Mouse (Mus musculus) G1E (cell line): ENCODE results near the gene Hddc3. TPM values are rescaled to one million over a fixed set of nuclear protein-coding genes. Genes with fewer than 3 reads are reported as not detected.
"Not testable (repeated sequence)": the region's sequence is repeated elsewhere in the genome, so short reads cannot be mapped to it uniquely, and the experiment has no call there.

ENCODE experiments used
- ATAC-seq: 2 replicates; pipeline ENCODE4 v1.8.0; 2016; ENCODE audit warnings: mild to moderate bottlenecking; ENCODE audit not compliant: insufficient number of reproducible peaks, poor library complexity, low FRiP score, severe bottlenecking; ENCODE audit errors: extremely low read depth
- DNase-seq: peaks from one replicate; pipeline ENCODE4 v3.0.0; 2012; ENCODE audit warnings: low spot score
- H3K27me3 ChIP-seq: 2 replicates; pipeline ENCODE4 v1.6.1; 2012; ENCODE audit warnings: mild to moderate bottlenecking, low read length, inconsistent platforms; ENCODE audit not compliant: insufficient read depth
- H3K36me3 ChIP-seq: replicated peaks from 2 replicates; pipeline ENCODE3; 2012; ENCODE audit warnings: mild to moderate bottlenecking, inconsistent platforms
- H3K4me1 ChIP-seq: 2 replicates; pipeline ENCODE4 v1.6.1; 2012; ENCODE audit warnings: low read depth, low read length, inconsistent platforms, mixed read lengths; ENCODE audit not compliant: insufficient read depth
- H3K4me3 ChIP-seq: 2 replicates; pipeline ENCODE4 v1.5.1; 2012; ENCODE audit warnings: low read depth, mild to moderate bottlenecking, inconsistent platforms, low read length, moderate library complexity, mixed read lengths
- H3K9me3 ChIP-seq: replicated peaks from 2 replicates; pipeline ENCODE4 v1.6.1; 2012; ENCODE audit warnings: inconsistent platforms
- CTCF ChIP-seq: IDR thresholded peaks from 2 replicates; pipeline ENCODE4 v1.5.1; 2012; ENCODE audit warnings: low read depth, low read length, inconsistent platforms, mixed read lengths
- GATA1 ChIP-seq: IDR thresholded peaks from 2 replicates; pipeline ENCODE4 v1.6.1; 2012; ENCODE audit warnings: borderline replicate concordance, low read length, inconsistent platforms, mixed read lengths
- GATA2 ChIP-seq: IDR thresholded peaks from 2 replicates; pipeline ENCODE4 v1.6.1; 2012; ENCODE audit warnings: low read depth, low read length, inconsistent platforms, borderline replicate concordance
- POLR2AphosphoS5 ChIP-seq: IDR thresholded peaks from 2 replicates; pipeline ENCODE4 v1.6.1; 2012; ENCODE audit warnings: low read depth, low read length, inconsistent platforms; ENCODE audit not compliant: insufficient replicate concordance
- TAL1 ChIP-seq: conservative IDR thresholded peaks from 2 replicates; pipeline ENCODE4 v1.6.1; 2012; ENCODE audit warnings: low read depth, low read length, inconsistent platforms, mixed read lengths
- polyA plus RNA-seq: library from polyadenylated mRNA; stranded (reverse); fragments of >175 nt; gene quantifications from 2 replicates; pipeline ENCODE4 v1.2.3, GENCODE M21; 2012
- total RNA-seq, 2 experiments: library from RNA; stranded (forward) in 1 of 2; stranded (reverse) in 1 of 2; fragments of 200-1000 nt in 1 of 2; fragments of >200 nt in 1 of 2; fragmentation: Nextera tagmentation in 1 of 2; gene quantifications; 2 replicates each; pipeline ENCODE4 v1.2.3; 2014 to 2017

Gene Hddc3
- total and polyA plus RNA-seq, 3 experiments = 55.0 to 124 (median 64.8) TPM

DNA sequence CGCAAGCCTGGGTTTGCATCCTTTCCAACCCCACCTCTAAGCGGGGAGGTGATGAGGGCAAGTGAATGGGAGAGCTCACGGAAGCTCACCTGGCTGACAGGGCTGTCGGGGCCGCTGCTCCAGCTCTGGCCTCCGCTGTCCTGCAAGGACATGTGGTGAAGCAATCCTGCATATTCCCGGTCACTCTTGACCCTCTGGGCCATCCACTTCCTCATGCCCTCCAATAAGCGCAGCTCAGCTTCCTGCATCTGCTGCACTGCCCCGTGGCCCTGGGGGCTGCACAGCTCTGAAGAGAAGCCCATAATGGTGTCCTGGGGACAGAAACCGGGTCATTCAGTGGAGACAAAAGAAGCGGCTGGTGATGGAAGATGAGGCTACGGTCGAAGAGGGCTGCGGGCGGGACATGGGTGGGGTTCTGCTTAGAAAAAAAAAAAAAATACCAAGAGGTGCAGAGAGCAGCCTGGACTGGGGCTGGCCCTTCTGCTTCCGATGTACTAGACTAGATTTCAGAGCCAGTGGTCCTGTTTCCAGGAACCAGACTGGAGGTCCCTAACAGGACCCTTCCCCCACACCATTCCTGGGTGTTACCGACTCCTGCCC lies 44.2 kb downstream of the Hddc3 start:
- H3K36me3 ChIP-seq = peaks cover 42% of the 10 kb centered on the region
- ATAC-seq = no peak
- H3K4me1 ChIP-seq = peaks cover 38% of the 10 kb centered on the region

DNA sequence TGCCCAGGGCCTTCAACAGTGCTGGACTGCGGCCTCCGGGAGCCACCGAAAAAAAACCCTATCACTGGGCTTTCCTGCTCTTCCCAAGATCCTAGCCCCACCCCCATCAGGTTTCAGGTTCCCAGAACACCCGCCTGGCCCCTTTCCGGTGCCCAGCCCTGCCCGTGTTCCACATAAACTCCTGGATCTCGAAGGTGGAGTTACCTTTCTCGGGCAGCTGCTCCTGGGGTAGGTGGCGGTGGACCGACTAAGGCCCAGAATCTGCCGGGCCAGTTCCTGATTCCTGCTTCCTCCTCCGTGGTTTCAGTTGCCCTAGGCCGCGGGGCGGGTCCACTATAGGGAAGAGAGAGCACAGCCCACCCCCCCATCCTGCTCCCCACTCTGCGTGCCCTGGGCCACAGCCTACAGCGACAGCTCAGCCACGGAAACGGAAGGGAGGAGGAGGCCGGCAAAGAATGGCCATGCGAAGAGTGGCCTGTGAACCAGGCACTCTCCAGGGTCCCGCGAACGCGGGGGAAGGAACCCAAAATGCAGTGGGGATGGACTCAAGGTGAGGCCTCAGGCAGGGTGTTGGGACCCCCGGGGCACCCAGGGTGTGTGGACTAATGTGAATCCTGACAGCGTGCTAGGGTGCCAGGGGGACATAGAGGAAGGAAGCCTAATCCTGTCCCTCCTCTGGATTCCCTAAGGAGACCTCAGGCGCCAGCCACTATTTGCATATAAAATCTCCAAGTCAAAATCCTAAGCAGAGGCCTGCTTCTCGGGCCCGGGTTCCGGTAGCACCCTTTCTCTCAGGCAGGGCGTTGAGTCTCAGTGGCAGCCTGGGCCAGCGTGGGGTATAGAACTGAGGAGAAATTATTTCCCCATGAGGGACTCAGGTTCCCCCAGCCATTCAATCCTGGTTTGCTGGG lies 45.0 kb downstream of the Hddc3 start, which contains the start of gene Fes:
Gene Fes, minus strand, starts transcription at position 314 of the 911 bp plus-strand sequence.
- Histone ChIP-seq H3K27me3 (peaks cover 25% of the 10 kb centered on the region; the same call in 1 of the 2 replicates), H3K9me3 (no peaks in the 10 kb centered on the region), H3K36me3 (peaks cover 50% of the 10 kb centered on the region), H3K4me1 (peaks cover 37% of the 10 kb centered on the region), H3K4me3 (peak within 1 kb of the TSS; percentile 50; the same call in 1 of the 2 replicates)
- DNase-seq (no peak), ATAC-seq (no peak)
- no peak for TF ChIP-seq GATA2
- no peak for TF ChIP-seq GATA1
- no peak for TF ChIP-seq POLR2AphosphoS5
- TF ChIP-seq TAL1 = no peak
- TF ChIP-seq CTCF = no peak

More for the DNA sequence above, 44.2 kb downstream of the Hddc3 start:
- TF ChIP-seq GATA2 (no peak), CTCF (no peak)
- no peak for DNase-seq
- Histone ChIP-seq H3K4me3 (peak overlapping the region; percentile 50; the same call in 1 of the 2 replicates), H3K27me3 (peaks cover 33% of the 10 kb centered on the region), H3K9me3 (no peaks in the 10 kb centered on the region)

DNA sequence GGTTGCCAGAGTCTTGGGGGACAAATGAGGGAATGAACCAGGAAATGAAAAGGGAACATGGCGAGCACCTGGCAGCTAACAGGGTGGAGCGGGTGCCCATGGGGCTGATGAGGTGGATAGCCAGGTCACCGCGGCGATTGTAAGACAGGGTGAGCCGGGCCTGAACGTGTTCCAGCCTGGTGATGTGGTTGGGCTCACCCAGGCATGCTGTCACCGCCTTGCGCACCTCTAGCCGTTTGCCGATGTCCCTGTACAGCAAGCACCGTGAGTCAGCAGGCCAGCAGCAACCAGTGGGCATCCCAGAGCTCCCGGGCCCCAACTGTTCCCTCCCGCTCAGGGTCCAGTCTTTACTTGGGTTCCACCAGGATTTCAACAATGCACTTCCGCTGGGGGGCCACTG lies 49.2 kb downstream of the Hddc3 start:
- Histone ChIP-seq H3K9me3 (no peaks in the 10 kb centered on the region), H3K36me3 (peaks cover 83% of the 10 kb centered on the region), H3K4me3 (no peak overlapping the region), H3K4me1 (peaks cover 30% of the 10 kb centered on the region), H3K27me3 (peaks cover 6% of the 10 kb centered on the region; the same call in 1 of the 2 replicates)
- TF ChIP-seq GATA2 = no peak
- no peak for TF ChIP-seq CTCF
- no peak for TF ChIP-seq POLR2AphosphoS5
- TF ChIP-seq TAL1 = no peak
- no peak for TF ChIP-seq GATA1
- ATAC-seq = no peak
- DNase-seq = no peak

DNA sequence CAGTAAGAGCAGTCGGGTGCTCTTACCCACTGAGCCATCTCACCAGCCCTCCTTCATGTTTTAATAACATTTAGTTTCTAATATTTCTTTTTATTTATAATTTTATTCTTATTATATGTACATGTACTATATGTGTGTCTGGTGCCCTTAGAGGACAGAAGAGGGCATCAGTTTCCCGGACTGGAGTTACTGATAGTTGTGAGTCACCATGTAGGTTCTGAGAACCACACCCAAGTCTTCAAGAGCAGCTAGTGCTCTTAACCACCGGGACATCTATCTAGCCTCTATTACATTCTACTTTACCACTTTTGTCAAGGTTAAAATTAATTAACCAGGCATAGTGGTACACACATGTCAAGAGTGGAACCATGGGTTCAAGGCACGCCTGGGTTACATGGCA lies 51.7 kb downstream of the Hddc3 start:
- Histone ChIP-seq H3K27me3 (no peaks in the 10 kb centered on the region), H3K36me3 (peaks cover 90% of the 10 kb centered on the region), H3K9me3 (no peaks in the 10 kb centered on the region), H3K4me1 (peaks cover 29% of the 10 kb centered on the region), H3K4me3 (no peak overlapping the region)
- ATAC-seq = no peak
- DNase-seq = no peak
- no peak for TF ChIP-seq CTCF
- TF ChIP-seq GATA1 = no peak
- no peak for TF ChIP-seq POLR2AphosphoS5
- TF ChIP-seq TAL1 = no peak
- no peak for TF ChIP-seq GATA2

DNA sequence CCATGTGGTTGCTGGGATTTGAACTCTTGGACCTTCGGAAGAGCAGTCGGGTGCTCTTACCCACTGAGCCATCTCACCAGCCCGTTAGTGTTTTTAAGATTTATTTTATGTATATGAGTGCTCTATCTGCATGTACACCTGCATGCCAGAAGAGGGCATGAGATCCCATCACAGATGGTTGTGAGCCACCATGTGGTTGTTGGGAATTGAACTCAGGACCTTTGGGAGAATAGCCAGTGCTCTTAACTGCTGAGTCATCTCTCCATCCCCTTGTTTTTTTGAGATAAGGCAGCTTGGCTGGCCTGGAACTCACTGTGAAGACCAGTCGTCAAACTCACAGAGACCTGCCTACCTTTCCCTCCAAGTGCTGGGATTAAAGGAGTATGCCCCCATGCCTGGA lies 53.5 kb downstream of the Hddc3 start:
- not testable (repeated sequence) for DNase-seq, ATAC-seq, H3K4me3 ChIP-seq, H3K9me3 ChIP-seq, H3K27me3 ChIP-seq
- peaks cover 81% of the 10 kb centered on the region for H3K36me3 ChIP-seq
- peaks cover 46% of the 10 kb centered on the region for H3K4me1 ChIP-seq

DNA sequence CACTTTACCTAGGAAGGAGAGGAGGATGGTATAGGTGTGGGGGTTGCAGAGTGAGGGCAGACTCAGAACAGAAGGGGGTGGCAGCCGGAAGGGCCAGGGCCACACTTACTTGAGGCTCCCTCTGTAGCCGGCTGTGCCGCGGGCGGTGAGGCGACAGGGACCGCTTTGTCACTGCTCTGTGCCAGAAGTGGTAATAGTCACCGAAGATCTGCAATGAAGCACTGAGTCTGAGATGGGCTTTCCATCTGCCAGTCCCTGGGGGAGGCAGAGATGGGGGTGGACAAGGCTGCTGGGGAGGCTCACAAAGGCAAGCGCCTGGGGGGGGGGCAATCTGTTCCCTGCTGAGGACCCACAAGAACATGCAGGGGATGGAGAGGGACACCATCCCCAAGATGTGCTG lies 55.1 kb downstream of the Hddc3 start:
- no peak for DNase-seq
- peaks cover 47% of the 10 kb centered on the region for H3K4me1 ChIP-seq
- ATAC-seq = no peak
- H3K36me3 ChIP-seq = peaks cover 65% of the 10 kb centered on the region
- TF ChIP-seq GATA1 (no peak), TAL1 (no peak), POLR2AphosphoS5 (no peak), CTCF (no peak), GATA2 (no peak)
- H3K27me3 ChIP-seq = peaks cover 6% of the 10 kb centered on the region; the same call in 1 of the 2 replicates
- no peak overlapping the region for H3K4me3 ChIP-seq
- no peaks in the 10 kb centered on the region for H3K9me3 ChIP-seq

DNA sequence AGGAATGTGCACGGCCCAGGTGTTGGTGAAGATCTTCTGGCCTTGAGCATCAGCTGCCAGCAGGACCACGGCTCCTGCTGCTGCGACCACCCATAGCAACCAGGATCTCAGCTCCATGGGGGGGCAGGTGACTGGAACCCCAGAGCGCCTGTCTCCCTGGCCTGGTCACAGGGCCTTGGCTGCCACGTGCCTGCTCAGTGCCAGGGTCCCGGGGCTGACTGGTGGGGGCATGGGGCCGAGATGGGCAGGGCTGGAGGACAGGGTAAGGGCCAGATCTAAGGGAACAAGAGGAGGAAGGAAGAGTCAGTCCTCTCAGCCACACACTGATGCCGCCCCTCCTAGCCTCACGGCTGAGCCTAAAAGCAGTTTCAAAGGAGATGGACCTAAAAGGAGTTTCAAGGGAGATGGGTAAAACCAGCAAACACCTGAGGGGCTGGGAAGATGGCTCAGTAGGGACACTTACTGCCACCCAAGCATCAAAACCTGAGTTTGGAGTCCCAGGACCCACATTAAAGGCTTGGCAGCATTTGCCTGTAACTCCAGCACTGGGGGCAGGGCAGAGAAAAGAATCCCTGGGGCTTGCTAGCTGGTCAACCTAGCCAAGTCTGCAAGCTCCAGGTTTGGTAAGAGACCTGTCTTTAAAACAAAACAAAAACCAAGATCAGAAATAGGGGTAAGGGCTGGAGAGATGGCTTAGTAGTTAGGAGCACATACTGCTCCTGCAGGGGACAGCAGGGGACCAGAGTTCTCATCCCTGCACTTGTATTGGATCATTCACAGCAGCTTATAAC lies 55.9 kb downstream of the Hddc3 start:
- Histone ChIP-seq H3K9me3 (no peaks in the 10 kb centered on the region), H3K4me1 (peaks cover 56% of the 10 kb centered on the region), H3K36me3 (peaks cover 57% of the 10 kb centered on the region), H3K4me3 (no peak overlapping the region), H3K27me3 (peaks cover 7% of the 10 kb centered on the region; the same call in 1 of the 2 replicates)
- ATAC-seq (no peak), DNase-seq (no peak)
- TF ChIP-seq TAL1 = no peak
- TF ChIP-seq POLR2AphosphoS5 = no peak
- no peak for TF ChIP-seq CTCF
- no peak for TF ChIP-seq GATA2
- no peak for TF ChIP-seq GATA1
